Mouse (Mus musculus) liver, postnatal 0 days (tissue): Measurements from ENCODE around the gene Gm6899.

Source experiments
- CTCF ChIP-seq: sonication (generic); IDR thresholded peaks from 2 replicates; pipeline ENCODE4 v1.5.1; 2016; ENCODE audit warnings: antibody characterized with exemption, low read depth
- EP300 ChIP-seq: IDR thresholded peaks from 2 replicates; pipeline ENCODE4 v1.6.1; 2016; ENCODE audit warnings: antibody characterized with exemption, low read depth, mild to moderate bottlenecking

DNA sequence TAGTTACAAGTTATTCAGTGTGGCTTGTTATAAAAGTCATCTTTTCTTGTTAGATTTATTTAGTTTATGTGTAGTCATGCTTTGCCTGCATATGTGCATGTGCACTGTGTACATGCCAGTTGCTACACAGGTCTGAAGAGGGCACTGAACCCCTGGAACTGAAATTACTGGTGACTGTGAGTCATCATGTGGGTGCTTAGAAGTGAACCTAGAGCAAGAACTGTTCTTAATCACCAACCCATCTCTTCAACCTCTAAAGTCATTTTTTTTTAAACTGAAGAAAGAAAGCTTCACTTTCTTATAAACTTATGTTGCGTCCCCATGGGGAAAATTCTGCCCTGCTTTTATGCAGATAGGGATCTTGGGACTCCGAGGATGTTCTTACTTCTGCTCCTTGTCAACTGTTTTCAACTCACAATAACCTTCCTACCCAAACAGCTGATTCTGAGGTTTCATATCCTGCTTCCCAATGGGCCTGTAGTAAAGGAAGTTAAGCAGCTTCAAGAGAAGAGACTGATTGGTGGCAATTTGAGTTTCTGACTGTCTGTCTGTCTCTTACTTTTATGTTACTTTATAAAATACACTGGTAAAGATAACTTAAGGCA, 8.6 kb downstream of the Gm6899 start:
- TF ChIP-seq CTCF, result no peak
- TF ChIP-seq EP300, result no peak
